Mouse (Mus musculus): ENCODE results near the gene Rrp9. TPM values are rescaled to one million over a fixed set of nuclear protein-coding genes. Genes with fewer than 3 reads are reported as not detected.

Gene Rrp9
- polyA plus RNA-seq, 1 experiment from 2014 or later: 41.2 TPM

Other genes with a start within 250 kb of the Rrp9 start
- gene Alas1, start 227.3 kb upstream of the Rrp9 start, polyA plus RNA-seq (2014; fragmentation: Nextera tagmentation; extraction: Ambion mirVana): 93.0 and 101 TPM in 2 replicates
- gene Poc1a, start 194.9 kb upstream of the Rrp9 start, polyA plus RNA-seq (2014; fragmentation: Nextera tagmentation; extraction: Ambion mirVana): 7.1 and 8.4 TPM in 2 replicates
- gene Dusp7, start 107.3 kb upstream of the Rrp9 start, polyA plus RNA-seq (2014; fragmentation: Nextera tagmentation; extraction: Ambion mirVana): 16.2 and 19.9 TPM in 2 replicates
- 708 and 777 TPM in 2 replicates for gene Rpl29, start 46.5 kb upstream of the Rrp9 start, polyA plus RNA-seq (2014; fragmentation: Nextera tagmentation; extraction: Ambion mirVana)
- 19.1 and 21.6 TPM in 2 replicates for gene Acy1, start 37.6 kb upstream of the Rrp9 start, polyA plus RNA-seq (2014; fragmentation: Nextera tagmentation; extraction: Ambion mirVana)
- 6.0 and 6.8 TPM in 2 replicates for gene Abhd14b, start 28.5 kb upstream of the Rrp9 start, polyA plus RNA-seq (2014; fragmentation: Nextera tagmentation; extraction: Ambion mirVana)
- 51.2 and 68.8 TPM in 2 replicates for gene Abhd14a, start 28.3 kb upstream of the Rrp9 start, polyA plus RNA-seq (2014; fragmentation: Nextera tagmentation; extraction: Ambion mirVana)
- gene Pcbp4, start 22.7 kb upstream of the Rrp9 start, polyA plus RNA-seq (2014; fragmentation: Nextera tagmentation; extraction: Ambion mirVana): 219 and 247 TPM in 2 replicates
- 0.93 and 1.00 TPM in 2 replicates for gene Gpr62, start 10.0 kb upstream of the Rrp9 start, polyA plus RNA-seq (2014; fragmentation: Nextera tagmentation; extraction: Ambion mirVana)
- 0.28 and 0.76 TPM in 2 replicates for gene Parp3, start 986 bp downstream of the Rrp9 start, polyA plus RNA-seq (2014; fragmentation: Nextera tagmentation; extraction: Ambion mirVana)
- gene Iqcf1, start 24.0 kb downstream of the Rrp9 start, polyA plus RNA-seq (2014; fragmentation: Nextera tagmentation; extraction: Ambion mirVana): not detected in 2 replicates
- not detected in 2 replicates for gene Iqcf5, start 38.6 kb downstream of the Rrp9 start, polyA plus RNA-seq (2014; fragmentation: Nextera tagmentation; extraction: Ambion mirVana)
- not detected in 2 replicates for gene Iqcf3, start 85.7 kb downstream of the Rrp9 start, polyA plus RNA-seq (2014; fragmentation: Nextera tagmentation; extraction: Ambion mirVana)
- not detected in 2 replicates for gene Iqcf4, start 95.0 kb downstream of the Rrp9 start, polyA plus RNA-seq (2014; fragmentation: Nextera tagmentation; extraction: Ambion mirVana)
- gene Iqcf6, start 150.6 kb downstream of the Rrp9 start, polyA plus RNA-seq (2014; fragmentation: Nextera tagmentation; extraction: Ambion mirVana): not detected in 2 replicates
- 11.7 and 13.9 TPM in 2 replicates for gene Grm2, start 180.1 kb downstream of the Rrp9 start, polyA plus RNA-seq (2014; fragmentation: Nextera tagmentation; extraction: Ambion mirVana)
- gene Tex264, start 210.0 kb downstream of the Rrp9 start, polyA plus RNA-seq (2014; fragmentation: Nextera tagmentation; extraction: Ambion mirVana): 48.3 and 53.6 TPM in 2 replicates